Mouse (Mus musculus) inflammation-experienced regulatory T-cells, adult 6 months (primary cell): Measurements from ENCODE around the gene Tfe3. TPM values are rescaled to one million over a fixed set of nuclear protein-coding genes. Genes with fewer than 3 reads are reported as not detected.
A peak's percentile ranks its signal among the peaks of the same experiment; 100 is the strongest.
"Not testable (repeated sequence)": the region's sequence is repeated elsewhere in the genome, so short reads cannot be mapped to it uniquely, and the experiment has no call there.

ENCODE experiments used
- ATAC-seq: one replicate; pipeline ENCODE4 v1.8.0; 2017
- polyA plus RNA-seq, 3 experiments: library from polyadenylated mRNA; unstranded; fragments of 100-300 nt; shearing (Covaris generic); gene quantifications; one replicate each; pipeline ENCODE4 v1.2.1; 2017

The Tfe3 gene
- polyA plus RNA-seq, 3 experiments from 2014 or later: 12.6 to 15.0 (median 12.9) TPM

DNA sequence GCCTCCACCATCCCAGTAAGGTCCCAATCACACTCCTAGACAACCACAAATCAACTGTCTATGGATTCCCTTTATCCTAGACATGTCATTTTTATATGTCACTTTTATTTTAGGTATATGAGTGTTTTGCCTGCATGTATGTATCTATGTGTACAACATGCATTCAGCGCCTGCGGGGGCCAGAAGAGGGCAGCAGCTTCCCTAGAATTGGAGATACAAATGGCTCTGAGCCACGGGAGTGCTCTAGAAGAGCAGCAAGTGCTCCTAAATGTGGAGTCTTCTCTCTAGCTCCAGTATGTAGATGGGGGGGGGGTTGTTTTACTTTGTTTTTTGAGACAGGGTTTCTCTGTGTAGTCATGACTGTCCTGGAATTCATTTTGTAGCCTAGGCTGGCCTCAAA, 8.7 kb upstream of the Tfe3 start:
- ATAC-seq: not testable (repeated sequence)

- no peak for ATAC-seq
Observed at GRCm38 (mm10) chrX:7762921-7763197, 499 bp downstream of the Tfe3 start.

- no peak for ATAC-seq
Observed at GRCm38 (mm10) chrX:7763631-7764393, 1.5 kb downstream of the Tfe3 start.

DNA sequence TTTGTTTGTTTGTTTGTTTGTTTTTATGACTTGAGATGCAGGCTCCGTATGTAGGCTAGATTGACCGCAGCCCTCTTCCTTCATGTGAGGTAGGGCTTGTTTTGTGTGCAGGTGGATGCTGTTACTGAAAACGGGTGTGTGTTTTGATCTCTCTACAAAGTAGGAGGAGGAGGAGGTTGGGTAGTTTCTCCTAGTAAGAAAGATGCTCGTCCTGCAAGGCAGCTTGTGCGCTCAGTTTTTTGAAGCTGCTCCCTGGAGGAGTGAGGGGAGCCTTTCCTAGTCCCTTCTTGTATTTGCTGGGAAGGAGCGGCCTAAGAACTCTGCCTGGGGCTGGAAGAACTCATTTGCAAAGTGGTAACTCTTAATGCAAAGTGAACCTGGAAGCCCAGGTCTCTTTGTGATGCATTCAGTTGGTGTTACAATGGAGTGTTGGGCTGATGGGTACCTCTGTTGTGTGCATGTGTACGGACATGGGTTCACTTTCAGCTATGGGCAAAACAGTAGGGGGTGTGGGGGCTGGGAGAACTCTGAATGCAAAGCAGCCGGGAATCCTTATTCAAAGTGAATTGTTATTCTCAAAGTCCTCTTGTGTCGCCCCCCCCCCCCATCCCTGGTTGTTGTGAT, 2.4 kb downstream of the Tfe3 start:
- ATAC-seq: no peak

DNA sequence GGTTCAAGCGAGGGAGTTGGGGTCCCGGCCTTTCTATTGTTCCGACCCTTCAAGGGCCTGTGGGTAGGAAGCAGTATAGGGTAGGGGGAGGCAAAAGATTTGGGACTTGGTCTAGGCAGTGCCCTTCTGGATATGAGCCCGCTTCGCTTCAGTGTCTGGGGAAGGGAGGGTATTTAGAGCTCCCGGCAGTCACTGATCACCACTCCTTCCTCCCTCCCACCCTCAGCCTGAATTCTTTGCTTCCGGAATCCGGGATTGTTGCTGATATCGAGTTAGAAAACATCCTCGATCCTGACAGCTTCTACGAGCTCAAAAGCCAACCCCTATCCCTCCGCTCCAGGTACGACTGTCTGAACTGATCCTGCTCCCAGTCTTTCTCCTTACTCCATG, 2.9 kb downstream of the Tfe3 start:
- no peak for ATAC-seq

- ATAC-seq: no peak
Observed at GRCm38 (mm10) chrX:7765764-7766163, 3.4 kb downstream of the Tfe3 start.

DNA sequence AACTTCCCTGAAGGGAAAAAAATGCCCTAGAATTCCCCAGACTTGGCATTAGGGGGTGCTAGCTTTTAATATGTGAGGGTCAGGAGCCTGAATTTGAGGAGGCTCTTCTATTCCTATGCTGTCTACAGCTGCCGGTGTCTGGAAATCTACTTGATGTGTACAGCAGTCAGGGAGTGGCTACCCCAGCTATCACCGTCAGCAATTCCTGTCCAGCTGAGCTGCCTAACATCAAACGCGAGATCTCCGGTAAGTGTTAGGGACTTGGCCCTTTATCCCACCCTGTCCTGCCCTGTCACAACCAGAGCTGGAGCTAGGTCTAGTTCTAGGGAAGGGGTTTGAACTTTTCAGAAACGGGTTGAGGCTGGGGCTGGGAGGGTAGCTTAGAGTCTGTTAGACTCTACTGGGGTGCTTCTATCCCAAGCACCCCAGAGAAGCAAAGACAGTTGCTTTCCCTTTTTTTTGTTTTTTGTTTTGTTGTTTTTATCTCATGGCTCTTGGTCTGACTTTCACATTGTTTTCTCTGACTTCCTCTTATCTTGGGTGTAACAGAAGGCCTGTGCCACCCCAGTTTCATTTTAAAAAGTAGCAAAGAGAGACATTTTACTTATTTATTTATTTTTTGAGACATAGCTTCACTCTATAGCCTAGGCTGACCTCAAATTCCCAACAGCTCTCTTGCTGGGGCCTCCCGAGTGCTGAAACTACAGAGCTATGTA, 7.1 kb downstream of the Tfe3 start:
- no peak for ATAC-seq

- ATAC-seq: no peak
Observed at GRCm38 (mm10) chrX:7772766-7773165, 10.4 kb downstream of the Tfe3 start.

DNA sequence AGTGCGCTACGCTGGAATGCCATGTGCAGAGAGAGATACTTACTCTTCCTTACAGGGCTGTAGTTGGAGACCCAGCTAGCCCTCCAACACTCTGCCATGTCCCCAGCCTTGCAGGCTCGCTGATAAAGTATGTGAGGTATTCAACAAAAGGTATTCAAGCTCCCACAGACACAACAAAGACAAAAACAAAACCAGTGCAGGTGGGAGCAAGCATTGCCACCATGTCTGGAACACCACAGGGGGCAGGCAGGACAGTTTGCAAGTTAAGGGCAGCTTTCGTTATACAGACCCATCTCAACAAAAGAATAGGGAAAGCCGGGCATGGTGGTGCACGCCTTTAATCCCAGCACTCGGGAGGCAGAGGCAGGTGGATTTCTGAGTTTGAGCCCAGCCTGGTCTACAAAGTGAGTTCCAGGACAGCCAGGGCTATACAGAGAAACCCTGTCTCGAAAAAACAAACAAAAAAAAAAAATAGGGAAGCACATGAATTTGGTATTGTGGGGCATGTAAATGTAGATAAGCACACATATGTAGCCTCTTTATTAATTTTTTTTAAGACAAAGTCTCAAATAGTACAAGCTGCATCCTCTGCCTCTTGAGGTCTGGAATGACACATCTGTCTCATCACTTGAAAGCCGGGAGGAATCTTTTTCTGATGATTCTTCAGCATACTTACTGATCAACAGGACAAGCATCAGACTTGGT, 13.3 kb downstream of the Tfe3 start:
- ATAC-seq: no peak

DNA sequence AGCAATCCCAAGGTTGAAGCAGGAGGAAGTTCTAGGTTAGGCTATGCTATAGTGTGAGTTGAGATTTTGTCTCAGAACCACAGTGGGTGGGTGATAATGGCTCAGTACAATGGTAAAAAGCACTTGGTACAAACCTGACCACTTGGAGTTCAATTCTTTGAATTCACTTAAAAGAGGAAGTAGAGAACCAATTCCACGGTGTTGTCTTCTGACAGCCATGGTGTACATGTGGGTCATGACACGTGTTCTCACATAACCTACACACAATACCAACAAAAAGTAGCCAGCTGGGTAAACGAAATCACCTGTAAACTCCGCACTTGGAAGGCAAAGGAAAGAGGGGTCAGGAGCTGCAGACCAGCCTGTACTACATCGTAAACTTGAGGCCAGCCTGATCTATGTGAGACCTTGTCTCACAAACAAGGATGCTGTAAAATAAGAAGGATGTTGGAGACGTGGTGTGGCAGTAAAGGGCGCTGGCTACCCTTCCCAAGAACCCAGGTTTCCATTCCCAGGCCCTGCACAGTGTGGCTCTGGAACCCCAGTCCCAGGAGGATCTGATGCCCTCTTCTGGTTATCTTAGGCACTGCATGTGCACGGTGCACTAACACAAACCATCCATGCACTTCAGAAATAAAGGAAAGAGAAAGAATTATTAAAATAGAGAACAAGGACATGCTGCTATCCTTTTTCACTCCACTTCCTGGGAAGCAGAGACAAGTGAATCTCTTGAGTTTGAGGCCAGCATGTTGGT, 14.1 kb downstream of the Tfe3 start:
- ATAC-seq: no peak

GRCm38 (mm10) chrX:7778450-7779244, 16.3 kb downstream of the Tfe3 start:
- no peak for ATAC-seq

- ATAC-seq: no peak
Observed at GRCm38 (mm10) chrX:7779294-7779693, 16.9 kb downstream of the Tfe3 start.

- no peak for ATAC-seq
Observed at GRCm38 (mm10) chrX:7782603-7783092, 20.3 kb downstream of the Tfe3 start.

GRCm38 (mm10) chrX:7789542-7790136, 27.3 kb downstream of the Tfe3 start, which contains the start of gene Gripap1:
Gripap1 (plus strand) TSS chrX:7789765.
- peak; percentile 96 for ATAC-seq

- no peak for ATAC-seq
Observed at GRCm38 (mm10) chrX:7790309-7790708, 27.9 kb downstream of the Tfe3 start.

GRCm38 (mm10) chrX:7793361-7793760, 31.0 kb downstream of the Tfe3 start:
- no peak for ATAC-seq

DNA sequence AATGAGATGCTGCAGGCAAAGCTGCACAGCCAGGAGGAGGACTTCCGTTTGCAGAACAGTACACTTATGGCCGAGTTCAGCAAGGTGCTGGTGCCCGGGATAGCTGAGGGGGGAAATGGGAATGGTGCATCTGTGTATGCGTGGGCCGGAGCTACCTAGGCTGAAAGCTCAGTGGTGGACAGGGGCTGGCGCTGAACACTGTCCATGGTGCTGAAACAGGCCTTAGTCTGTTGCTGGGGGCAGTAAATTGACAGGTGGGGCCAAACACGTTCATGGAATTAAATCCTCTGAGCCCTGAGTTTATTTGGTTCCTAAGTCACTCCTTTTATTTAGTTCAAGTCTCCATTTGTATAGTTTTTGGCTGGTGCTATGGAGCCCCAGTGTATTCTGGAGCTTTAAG, 32.7 kb downstream of the Tfe3 start:
- no peak for ATAC-seq

DNA sequence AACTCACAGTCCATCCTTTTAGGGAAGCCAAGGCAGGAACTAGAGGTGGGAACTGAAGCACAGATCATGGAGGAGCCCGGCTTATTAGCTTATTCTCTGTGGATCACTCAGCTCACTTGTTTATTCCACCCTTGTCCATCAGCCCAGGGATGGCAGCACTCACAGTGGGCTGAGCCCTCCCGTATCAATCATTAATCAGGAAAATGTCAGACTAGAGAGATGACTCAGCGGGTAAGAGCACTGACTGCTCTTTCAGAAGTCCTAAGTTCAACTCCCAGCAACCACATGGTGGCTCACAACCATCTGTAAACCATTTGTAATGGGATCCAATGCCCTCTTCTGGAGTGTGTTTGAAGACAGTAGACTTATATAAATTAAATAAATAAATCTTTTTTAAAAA, 35.0 kb downstream of the Tfe3 start:
- no peak for ATAC-seq

GRCm38 (mm10) chrX:7802157-7802556, 39.8 kb downstream of the Tfe3 start:
- not testable (repeated sequence) for ATAC-seq

- not testable (repeated sequence) for ATAC-seq
Observed at GRCm38 (mm10) chrX:7815016-7815415, 52.7 kb downstream of the Tfe3 start.
